17 mouse cellular contexts compared by ENCODE assay signal in genomic region chr13:38015591-38015990, GRCm38 (mm10).
"Had no signal": no experiment of that assay in that cellular context is flagged by ENCODE, and none has a peak within 500 bp of the region (broad histone marks: within the 10 kb centered on the region; RNA-seq: fewer than 3 reads in every experiment).

No protein-coding gene starts in this region.

- H3K27ac ChIP-seq: neural tube, embryonic 12.5 days; neural tube, embryonic 13.5 days; neural tube, embryonic 15.5 days; stomach, embryonic 15.5 days; stomach, postnatal 0 days had no signal

- H3K27me3 ChIP-seq: neural tube, embryonic 12.5 days; neural tube, embryonic 13.5 days; neural tube, embryonic 15.5 days; stomach, embryonic 15.5 days had no signal

- H3K4me1 ChIP-seq: neural tube, embryonic 12.5 days; neural tube, embryonic 13.5 days; neural tube, embryonic 15.5 days; stomach, embryonic 15.5 days had no signal

- DNase-seq: retina, postnatal 1 day; right cerebral cortex, adult 18-20 months; right cerebral cortex, postnatal 14 days; right cerebral cortex, postnatal 25 days; right cerebral cortex, postnatal 4 days; spleen, adult 18-20 months; thymus, adult 18-20 months; thymus, adult 2 months; thymus, postnatal 14 days; thymus, postnatal 25 days; thymus, postnatal 36 days; thymus, postnatal 4 days had no signal

- H3K9ac ChIP-seq: neural tube, embryonic 12.5 days; neural tube, embryonic 13.5 days; neural tube, embryonic 15.5 days; stomach, embryonic 15.5 days had no signal

- H3K4me3 ChIP-seq: neural tube, embryonic 12.5 days; neural tube, embryonic 13.5 days; neural tube, embryonic 15.5 days; stomach, embryonic 15.5 days had no signal

- H3K36me3 ChIP-seq: neural tube, embryonic 12.5 days; neural tube, embryonic 13.5 days; neural tube, embryonic 15.5 days; stomach, embryonic 15.5 days had no signal

- H3K9me3 ChIP-seq: neural tube, embryonic 12.5 days; neural tube, embryonic 13.5 days; neural tube, embryonic 15.5 days; stomach, embryonic 15.5 days had no signal
